Mouse (Mus musculus) myocyte (in vitro differentiated cells): ENCODE data around the gene Rab3d. TPM values are rescaled to one million over a fixed set of nuclear protein-coding genes. Genes with fewer than 3 reads are reported as not detected.

Experiments
- H3K27me3 ChIP-seq: one replicate; pipeline ENCODE4 v1.6.1; 2011; ENCODE audit not compliant: control insufficient read depth, insufficient read depth, insufficient read length
- H3K36me3 ChIP-seq: one replicate; pipeline ENCODE4 v1.6.1; 2011; ENCODE audit not compliant: control insufficient read depth, insufficient read depth
- H3K4me2 ChIP-seq: one replicate; pipeline ENCODE4 v1.6.1; 2011; ENCODE audit warnings: low read depth, control low read depth
- H3K4me3 ChIP-seq: one replicate; pipeline ENCODE4 v1.5.1; 2011; ENCODE audit warnings: mild to moderate bottlenecking, control low read depth, moderate library complexity
- H3K79me2 ChIP-seq: one replicate; pipeline ENCODE4 v1.6.1; 2011; ENCODE audit not compliant: control insufficient read depth, insufficient read depth
- H3ac ChIP-seq: one replicate; pipeline ENCODE4 v1.6.1; 2011; ENCODE audit not compliant: control insufficient read depth, insufficient read length
- CEBPB ChIP-seq: IDR thresholded peaks from 2 replicates; pipeline ENCODE4 v1.6.1; 2011; ENCODE audit warnings: mild to moderate bottlenecking, moderate library complexity; ENCODE audit not compliant: poor library complexity, insufficient read depth, severe bottlenecking
- E2F4 ChIP-seq: IDR thresholded peaks from one replicate; pipeline ENCODE4 v1.6.1; 2011; ENCODE audit warnings: mild to moderate bottlenecking, control low read depth, moderate library complexity; ENCODE audit not compliant: insufficient read depth
- MAX ChIP-seq: IDR thresholded peaks from one replicate; pipeline ENCODE4 v1.6.1; 2011; ENCODE audit warnings: low read depth, mild to moderate bottlenecking, control low read depth
- MYOD1 ChIP-seq, 3 experiments: IDR thresholded peaks; one replicate each; pipeline ENCODE4 v1.6.1; 2011; ENCODE audit warnings: control low read depth in 2 of 3, low read depth in 2 of 3, mild to moderate bottlenecking in 2 of 3, moderate library complexity in 1 of 3; ENCODE audit not compliant: insufficient read length in 2 of 3, control insufficient read depth in 1 of 3
- MYOG ChIP-seq, 3 experiments: IDR thresholded peaks; one replicate each; pipeline ENCODE4 v1.6.1; 2011; ENCODE audit warnings: control low read depth in 2 of 3, low read depth in 2 of 3, mild to moderate bottlenecking in 2 of 3; ENCODE audit not compliant: insufficient read length in 2 of 3, control insufficient read depth in 1 of 3, insufficient read depth in 1 of 3
- POLR2A ChIP-seq: IDR thresholded peaks from one replicate; pipeline ENCODE4 v1.6.1; 2011; ENCODE audit warnings: low read depth, mild to moderate bottlenecking, control low read depth, moderate library complexity; ENCODE audit not compliant: insufficient read length
- POLR2AphosphoS2 ChIP-seq: IDR thresholded peaks from one replicate; pipeline ENCODE4 v1.6.1; 2011; ENCODE audit warnings: low read depth, control low read depth; ENCODE audit not compliant: insufficient read length
- REST ChIP-seq: IDR thresholded peaks from one replicate; pipeline ENCODE4 v1.6.1; 2011; ENCODE audit warnings: mild to moderate bottlenecking, control low read depth, moderate library complexity; ENCODE audit not compliant: insufficient read depth, insufficient read length
- SRF ChIP-seq: IDR thresholded peaks from one replicate; pipeline ENCODE4 v1.6.1; 2011; ENCODE audit warnings: low read depth; ENCODE audit not compliant: control insufficient read depth, insufficient read length
- TCF12 ChIP-seq: IDR thresholded peaks from one replicate; pipeline ENCODE4 v1.6.1; 2011; ENCODE audit warnings: mild to moderate bottlenecking, control low read depth; ENCODE audit not compliant: poor library complexity, insufficient read depth, severe bottlenecking
- TCF3 ChIP-seq: IDR thresholded peaks from one replicate; pipeline ENCODE4 v1.6.1; 2011; ENCODE audit warnings: low read depth, control low read depth; ENCODE audit not compliant: insufficient read length
- USF1 ChIP-seq: IDR thresholded peaks from one replicate; pipeline ENCODE4 v1.6.1; 2011; ENCODE audit warnings: low read depth, mild to moderate bottlenecking, control low read depth, moderate library complexity
- polyA plus RNA-seq: library from polyadenylated mRNA; unstranded; fragments of >200 nt; fragmentation: generic; extraction: Trizol; gene quantifications from one replicate; pipeline ENCODE4 v1.2.1, GENCODE M21; 2012; ENCODE audit warnings: missing spikeins

The Rab3d gene
- polyA plus RNA-seq, 1 experiment: 24.1 TPM

DNA sequence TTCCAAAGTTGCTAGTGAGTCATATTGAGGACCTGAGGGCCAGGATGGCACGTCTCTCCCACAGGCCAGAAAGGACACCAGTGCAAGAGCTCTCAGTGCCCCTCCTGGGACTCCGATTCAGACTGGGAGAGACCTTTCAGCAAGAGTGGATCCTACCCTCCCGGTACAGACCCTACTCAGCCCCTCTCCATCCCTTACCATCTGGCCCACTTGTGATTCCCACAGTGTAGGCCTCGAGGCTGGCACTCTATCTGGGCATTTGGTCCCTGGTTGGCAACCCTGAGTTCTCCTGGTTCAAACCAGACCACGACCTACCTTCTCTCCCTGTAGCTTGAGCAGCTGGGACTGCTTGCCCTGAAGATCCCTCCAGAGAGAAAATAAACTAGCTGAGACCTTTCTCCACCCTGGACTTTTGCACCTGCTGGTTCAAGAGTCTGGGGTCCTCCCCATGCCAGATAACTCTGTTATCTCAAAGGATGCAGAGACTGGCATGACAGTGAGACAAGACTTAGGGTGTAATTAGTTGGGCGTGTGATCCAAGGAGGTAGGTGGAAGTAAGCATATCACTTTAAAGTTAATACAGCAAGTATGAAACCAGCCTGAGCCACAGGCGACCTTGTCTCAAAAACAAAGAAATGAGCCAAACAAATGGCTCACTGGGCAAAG lies 17.6 kb upstream of the Rab3d start:
- no peak overlapping the region for H3ac ChIP-seq
- peaks cover 3% of the 10 kb centered on the region for H3K79me2 ChIP-seq
- TF ChIP-seq TCF3 (no peak), CEBPB (no peak), POLR2A (no peak), USF1 (no peak), MAX (no peak), MYOG (IDR thresholded peaks at IDR 0.05; ENCODE audit: control insufficient read depth in 1 of 3, insufficient read depth in 1 of 3, insufficient read length in 2 of 3, low read depth in 2 of 3) (no peak), POLR2AphosphoS2 (no peak), SRF (no peak), REST (no peak), TCF12 (no peak), MYOD1 (IDR thresholded peaks at IDR 0.05; ENCODE audit: control insufficient read depth in 1 of 3, insufficient read length in 2 of 3, low read depth in 2 of 3) (no peak), E2F4 (no peak)
- H3K4me3 ChIP-seq: no peak overlapping the region
- no peaks in the 10 kb centered on the region for H3K27me3 ChIP-seq
- no peaks in the 10 kb centered on the region for H3K36me3 ChIP-seq
- no peak overlapping the region for H3K4me2 ChIP-seq

DNA sequence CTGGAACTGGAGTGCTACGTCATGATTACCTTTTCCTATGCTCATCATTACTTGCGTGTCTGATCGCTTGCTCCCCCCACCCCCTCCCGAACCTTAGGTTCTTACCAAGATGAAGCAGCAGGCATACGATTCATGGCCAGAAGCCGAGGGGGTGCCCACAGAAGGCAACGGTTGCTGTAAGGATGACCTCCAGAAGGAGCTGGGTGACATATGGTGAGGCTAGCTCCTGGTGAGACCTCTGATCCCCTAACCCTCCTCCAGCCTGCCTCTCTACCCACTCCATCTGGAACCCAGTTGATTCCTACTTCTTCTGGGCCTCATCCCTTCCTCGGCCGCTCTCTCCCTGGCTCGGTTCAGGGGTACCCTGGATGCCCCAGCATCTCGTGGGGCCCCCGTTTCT lies 16.0 kb upstream of the Rab3d start:
- no peak overlapping the region for H3K4me2 ChIP-seq

DNA sequence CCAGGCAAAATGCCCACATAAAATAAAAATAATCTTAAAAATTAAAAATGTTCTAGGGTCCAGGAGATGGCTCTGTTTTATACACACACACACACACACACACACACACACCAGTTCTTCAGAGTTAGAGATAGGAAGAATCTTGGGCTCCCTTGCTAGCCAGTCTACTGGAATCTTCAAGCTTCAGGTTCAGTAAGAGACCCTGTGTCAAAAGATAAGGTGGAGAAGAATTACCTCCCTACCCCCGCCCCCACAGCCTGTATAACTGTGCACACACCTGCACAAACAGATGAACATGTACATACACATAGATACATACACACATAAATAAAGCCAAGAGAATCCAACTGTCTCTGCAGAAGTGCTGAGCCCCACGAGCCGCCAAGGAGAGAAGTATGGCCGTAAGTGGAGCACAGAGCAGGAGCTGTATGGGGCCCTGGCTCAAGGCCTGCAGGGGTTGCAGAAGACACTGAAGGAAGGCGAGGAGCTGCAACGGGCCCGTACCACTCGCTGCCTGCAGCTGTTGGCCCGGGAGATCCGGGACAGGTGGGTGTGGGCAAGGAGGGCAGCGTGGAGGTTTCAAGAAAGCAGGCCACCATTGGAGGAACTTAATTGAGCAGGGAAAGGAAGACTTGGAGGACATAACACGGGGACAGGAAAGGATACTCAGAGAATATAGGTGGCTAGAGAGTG lies 14.6 kb upstream of the Rab3d start:
- Histone ChIP-seq H3K36me3 (no peaks in the 10 kb centered on the region), H3ac (no peak overlapping the region), H3K27me3 (no peaks in the 10 kb centered on the region), H3K4me3 (no peak overlapping the region), H3K79me2 (peaks cover 2% of the 10 kb centered on the region), H3K4me2 (peak overlapping the region; percentile 30)
- TF ChIP-seq CEBPB (no peak), SRF (no peak), TCF12 (no peak), MYOD1 (IDR thresholded peaks at IDR 0.05; ENCODE audit: control insufficient read depth in 1 of 3, insufficient read length in 2 of 3, low read depth in 2 of 3) (peak in 2 of 3 experiments; percentile 76 to 92), TCF3 (peak; percentile 8), MYOG (IDR thresholded peaks at IDR 0.05; ENCODE audit: control insufficient read depth in 1 of 3, insufficient read depth in 1 of 3, insufficient read length in 2 of 3, low read depth in 2 of 3) (peak in 2 of 3 experiments; percentile 92 to 94), POLR2A (no peak), USF1 (no peak), E2F4 (no peak), MAX (no peak), POLR2AphosphoS2 (no peak), REST (no peak)

More for the DNA sequence above, 16.0 kb upstream of the Rab3d start:
- no peaks in the 10 kb centered on the region for H3K27me3 ChIP-seq
- no peak for TF ChIP-seq POLR2A
- TF ChIP-seq TCF12: no peak
- no peak for TF ChIP-seq TCF3
- TF ChIP-seq POLR2AphosphoS2: no peak
- no peak for TF ChIP-seq REST
- no peak for TF ChIP-seq MAX
- TF ChIP-seq CEBPB: no peak
- TF ChIP-seq USF1: no peak
- TF ChIP-seq MYOD1 (IDR thresholded peaks at IDR 0.05; ENCODE audit: control insufficient read depth in 1 of 3, insufficient read length in 2 of 3, low read depth in 2 of 3): no peak
- no peak for TF ChIP-seq E2F4
- no peak for TF ChIP-seq MYOG (IDR thresholded peaks at IDR 0.05; ENCODE audit: control insufficient read depth in 1 of 3, insufficient read depth in 1 of 3, insufficient read length in 2 of 3, low read depth in 2 of 3)
- TF ChIP-seq SRF: no peak
- peaks cover 3% of the 10 kb centered on the region for H3K79me2 ChIP-seq
- no peak overlapping the region for H3ac ChIP-seq
- H3K36me3 ChIP-seq: no peaks in the 10 kb centered on the region
- no peak overlapping the region for H3K4me3 ChIP-seq

DNA sequence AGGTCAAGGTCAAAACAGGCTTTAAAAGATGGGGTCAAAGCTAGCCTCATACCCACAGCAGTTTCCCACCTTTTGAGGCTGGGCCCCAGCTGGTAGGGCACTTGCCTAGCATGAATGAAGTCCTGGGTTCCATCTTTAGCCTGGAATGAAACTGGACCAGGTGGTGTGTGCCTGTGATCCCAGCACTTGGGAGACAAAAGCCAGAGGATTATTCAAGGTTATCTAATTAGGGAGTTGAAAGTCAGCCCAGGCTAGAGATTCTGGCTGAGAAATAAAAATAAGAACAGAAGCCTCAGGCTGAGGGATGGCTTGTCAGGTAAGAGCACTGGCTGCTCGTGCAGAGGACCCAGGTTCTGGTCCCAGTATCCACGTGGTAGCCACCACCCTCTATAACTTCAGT lies 14.0 kb upstream of the Rab3d start:
- Histone ChIP-seq H3K4me3 (no peak overlapping the region), H3K4me2 (no peak overlapping the region), H3K27me3 (no peaks in the 10 kb centered on the region), H3K36me3 (no peaks in the 10 kb centered on the region), H3ac (no peak overlapping the region), H3K79me2 (no peaks in the 10 kb centered on the region)
- TF ChIP-seq POLR2A: no peak
- no peak for TF ChIP-seq TCF3
- TF ChIP-seq MYOG (IDR thresholded peaks at IDR 0.05; ENCODE audit: control insufficient read depth in 1 of 3, insufficient read depth in 1 of 3, insufficient read length in 2 of 3, low read depth in 2 of 3): no peak
- no peak for TF ChIP-seq SRF
- TF ChIP-seq TCF12: no peak
- TF ChIP-seq POLR2AphosphoS2: no peak
- TF ChIP-seq USF1: no peak
- no peak for TF ChIP-seq E2F4
- no peak for TF ChIP-seq MAX
- TF ChIP-seq REST: no peak
- no peak for TF ChIP-seq MYOD1 (IDR thresholded peaks at IDR 0.05; ENCODE audit: control insufficient read depth in 1 of 3, insufficient read length in 2 of 3, low read depth in 2 of 3)
- TF ChIP-seq CEBPB: no peak

DNA sequence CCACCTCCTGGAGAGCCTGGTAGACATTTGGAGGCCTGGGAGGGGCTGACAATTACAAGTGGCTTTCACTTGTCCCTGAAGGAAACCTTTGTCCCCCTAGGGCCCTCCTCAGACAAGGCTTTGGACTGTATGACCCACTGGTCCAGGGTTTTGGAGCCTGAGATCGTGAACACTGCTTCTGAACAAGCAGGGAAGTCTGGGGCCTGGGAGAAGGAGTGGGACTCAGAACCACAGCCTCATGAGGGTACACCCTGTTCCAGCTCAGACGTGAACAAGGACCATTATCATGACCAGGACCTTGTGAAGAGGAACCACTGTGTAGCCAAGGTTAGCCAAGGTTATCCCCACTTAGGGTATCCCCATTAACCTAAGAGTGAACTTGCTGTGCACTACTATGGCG lies 11.2 kb upstream of the Rab3d start:
- no peak overlapping the region for H3K4me2 ChIP-seq
- no peak overlapping the region for H3K4me3 ChIP-seq
- no peak overlapping the region for H3ac ChIP-seq
- H3K27me3 ChIP-seq: no peaks in the 10 kb centered on the region
- TF ChIP-seq TCF3 (no peak), SRF (no peak), USF1 (no peak), REST (no peak), MYOD1 (IDR thresholded peaks at IDR 0.05; ENCODE audit: control insufficient read depth in 1 of 3, insufficient read length in 2 of 3, low read depth in 2 of 3) (no peak), TCF12 (no peak), MYOG (IDR thresholded peaks at IDR 0.05; ENCODE audit: control insufficient read depth in 1 of 3, insufficient read depth in 1 of 3, insufficient read length in 2 of 3, low read depth in 2 of 3) (no peak), POLR2AphosphoS2 (no peak), CEBPB (no peak), POLR2A (no peak), MAX (no peak), E2F4 (no peak)
- H3K36me3 ChIP-seq: no peaks in the 10 kb centered on the region
- no peaks in the 10 kb centered on the region for H3K79me2 ChIP-seq
